Mouse (Mus musculus) MEL (cell line): ENCODE measurements around the gene Eps15. TPM values are rescaled to one million over a fixed set of nuclear protein-coding genes. Genes with fewer than 3 reads are reported as not detected.

Source experiments
- DNase-seq: peaks from one replicate; pipeline ENCODE4 v3.0.0; 2011; ENCODE audit warnings: low read depth, low spot score
- H3K27ac ChIP-seq: 2 replicates; pipeline ENCODE4 v1.5.1; 2012; ENCODE audit warnings: low read depth, mild to moderate bottlenecking, control low read depth, low read length, moderate library complexity; ENCODE audit not compliant: control insufficient read depth
- H3K27me3 ChIP-seq, 2 experiments: fragments of 150-350 bp in 1 of 2; sonication (generic) in 1 of 2; 2 replicates each; pipeline ENCODE4 v1.6.1; 2012; ENCODE audit warnings: low read length in 2 of 2, mild to moderate bottlenecking in 2 of 2, improper control_type of control experiment in 1 of 2, moderate library complexity in 1 of 2; ENCODE audit not compliant: insufficient read depth in 2 of 2, control insufficient read depth in 1 of 2
- H3K36me3 ChIP-seq, 2 experiments: 2 replicates each; pipeline ENCODE4 v1.6.1; 2012 to 2014; ENCODE audit warnings: low read length in 2 of 2, improper control_type of control experiment in 1 of 2, inconsistent platforms in 1 of 2, mild to moderate bottlenecking in 1 of 2; ENCODE audit not compliant: insufficient read depth in 2 of 2, control insufficient read depth in 1 of 2
- H3K4me1 ChIP-seq, 2 experiments: fragments of 150-350 bp in 1 of 2; sonication (generic) in 1 of 2; 2 replicates each; pipeline ENCODE4 v1.6.1; 2012; ENCODE audit warnings: low read length in 2 of 2, improper control_type of control experiment in 1 of 2, mild to moderate bottlenecking in 1 of 2; ENCODE audit not compliant: insufficient read depth in 2 of 2, control insufficient read depth in 1 of 2
- H3K4me3 ChIP-seq, 2 experiments: fragments of 150-350 bp in 1 of 2; sonication (generic) in 1 of 2; 2 replicates each; pipeline ENCODE4 v1.5.1; 2012; ENCODE audit warnings: low read depth in 2 of 2, low read length in 2 of 2, mild to moderate bottlenecking in 2 of 2, moderate library complexity in 2 of 2, control low read depth in 1 of 2, improper control_type of control experiment in 1 of 2; ENCODE audit not compliant: control insufficient read depth in 1 of 2, insufficient read depth in 1 of 2
- H3K79me2 ChIP-seq: 2 replicates; pipeline ENCODE4 v1.6.1; 2012; ENCODE audit warnings: mild to moderate bottlenecking, low read length, moderate library complexity; ENCODE audit not compliant: control insufficient read depth, poor library complexity, insufficient read depth
- H3K9ac ChIP-seq: 2 replicates; pipeline ENCODE4 v1.6.1; 2012; ENCODE audit warnings: low read depth, mild to moderate bottlenecking, control low read depth, low read length, moderate library complexity; ENCODE audit not compliant: control insufficient read depth, poor library complexity, severe bottlenecking
- H3K9me3 ChIP-seq: fragments of 150-350 bp; sonication (generic); replicated peaks from 2 replicates; pipeline ENCODE4 v1.6.1; 2012; ENCODE audit warnings: mild to moderate bottlenecking, low read length, improper control_type of control experiment, moderate library complexity; ENCODE audit not compliant: insufficient read depth
- CHD2 ChIP-seq: IDR thresholded peaks from 2 replicates; pipeline ENCODE4 v1.6.1; 2011; ENCODE audit warnings: low read length, improper control_type of control experiment
- E2F4 ChIP-seq: IDR thresholded peaks from 2 replicates; pipeline ENCODE4 v1.6.1; 2011; ENCODE audit warnings: low read depth, low read length, improper control_type of control experiment, borderline replicate concordance
- ELF1 ChIP-seq: IDR thresholded peaks from 2 replicates; pipeline ENCODE4 v1.6.1; 2014; ENCODE audit warnings: low read depth, mild to moderate bottlenecking, inconsistent platforms, low read length, improper control_type of control experiment, moderate library complexity
- EP300 ChIP-seq, 2 experiments: IDR thresholded peaks; 2 replicates each; pipeline ENCODE4 v1.6.1; 2011; ENCODE audit warnings: improper control_type of control experiment in 2 of 2, low read length in 2 of 2, low read depth in 1 of 2, mild to moderate bottlenecking in 1 of 2
- ETS1 ChIP-seq: IDR thresholded peaks from 2 replicates; pipeline ENCODE4 v1.6.1; 2012; ENCODE audit warnings: low read depth, mild to moderate bottlenecking, inconsistent platforms, low read length, improper control_type of control experiment, moderate library complexity
- GABPA ChIP-seq: IDR thresholded peaks from 2 replicates; pipeline ENCODE4 v1.6.1; 2012; ENCODE audit warnings: low read depth, mild to moderate bottlenecking, inconsistent platforms, low read length, improper control_type of control experiment, moderate library complexity
- HCFC1 ChIP-seq: IDR thresholded peaks from 2 replicates; pipeline ENCODE4 v1.6.1; 2012; ENCODE audit warnings: low read depth, mild to moderate bottlenecking, inconsistent platforms, low read length, improper control_type of control experiment, moderate library complexity
- JUND ChIP-seq: IDR thresholded peaks from 2 replicates; pipeline ENCODE4 v1.6.1; 2011; ENCODE audit warnings: low read depth, mild to moderate bottlenecking, improper control_type of control experiment, low read length
- MAZ ChIP-seq: IDR thresholded peaks from 2 replicates; pipeline ENCODE4 v1.6.1; 2012; ENCODE audit warnings: low read depth, mild to moderate bottlenecking, inconsistent platforms, low read length, improper control_type of control experiment
- MEF2A ChIP-seq: IDR thresholded peaks from 2 replicates; pipeline ENCODE4 v1.6.1; 2014; ENCODE audit warnings: low read depth, mild to moderate bottlenecking, inconsistent platforms, low read length, improper control_type of control experiment; ENCODE audit not compliant: poor library complexity, insufficient replicate concordance, severe bottlenecking; ENCODE audit errors: extremely low read depth
- MYC ChIP-seq: IDR thresholded peaks from 2 replicates; pipeline ENCODE4 v1.6.1; 2011; ENCODE audit warnings: low read depth, mild to moderate bottlenecking, low read length, improper control_type of control experiment, moderate library complexity
- NRF1 ChIP-seq: IDR thresholded peaks from 2 replicates; pipeline ENCODE4 v1.6.1; 2014; ENCODE audit warnings: low read depth, mild to moderate bottlenecking, inconsistent platforms, low read length, improper control_type of control experiment, moderate library complexity; ENCODE audit not compliant: poor library complexity, insufficient read depth, severe bottlenecking
- RAD21 ChIP-seq: IDR thresholded peaks from 2 replicates; pipeline ENCODE4 v1.6.1; 2011; ENCODE audit warnings: mild to moderate bottlenecking, low read depth, low read length, improper control_type of control experiment
- RCOR1 ChIP-seq: IDR thresholded peaks from 2 replicates; pipeline ENCODE4 v1.6.1; 2012; ENCODE audit warnings: low read depth, mild to moderate bottlenecking, inconsistent platforms, low read length, improper control_type of control experiment
- SMC3 ChIP-seq: IDR thresholded peaks from 2 replicates; pipeline ENCODE4 v1.6.1; 2011; ENCODE audit warnings: low read depth, low read length, improper control_type of control experiment
- TAL1 ChIP-seq: IDR thresholded peaks from 2 replicates; pipeline ENCODE4 v1.6.1; 2012; ENCODE audit warnings: mild to moderate bottlenecking, inconsistent platforms, low read length, moderate library complexity, mixed read lengths
- UBTF ChIP-seq: IDR thresholded peaks from 2 replicates; pipeline ENCODE4 v1.6.1; 2012; ENCODE audit warnings: low read depth, mild to moderate bottlenecking, inconsistent platforms, low read length, improper control_type of control experiment, moderate library complexity, borderline replicate concordance; ENCODE audit not compliant: insufficient read depth
- ZC3H11A ChIP-seq: IDR thresholded peaks from 2 replicates; pipeline ENCODE4 v1.6.1; 2012; ENCODE audit warnings: low read depth, mild to moderate bottlenecking, inconsistent platforms, low read length, improper control_type of control experiment
- ZKSCAN1 ChIP-seq: IDR thresholded peaks from 2 replicates; pipeline ENCODE4 v1.6.1; 2012; ENCODE audit warnings: low read depth, mild to moderate bottlenecking, inconsistent platforms, low read length, improper control_type of control experiment, moderate library complexity
- ZMIZ1 ChIP-seq: IDR thresholded peaks from 2 replicates; pipeline ENCODE4 v1.6.1; 2012; ENCODE audit warnings: low read depth, mild to moderate bottlenecking, inconsistent platforms, low read length, improper control_type of control experiment, moderate library complexity
- ZNF384 ChIP-seq: IDR thresholded peaks from 2 replicates; pipeline ENCODE4 v1.6.1; 2012; ENCODE audit warnings: low read depth, mild to moderate bottlenecking, inconsistent platforms, low read length, improper control_type of control experiment
- polyA plus RNA-seq, 2 experiments: library from polyadenylated mRNA; stranded (reverse) in 1 of 2; unstranded in 1 of 2; fragments of >175 nt in 1 of 2; fragments of >200 nt in 1 of 2; gene quantifications; 2 replicates each; pipeline versions ENCODE4 v1.2.1 to v1.2.4; 2012; ENCODE audit warnings: low replicate concordance in 2 of 2, low read depth in 1 of 2; ENCODE audit not compliant: insufficient read length in 2 of 2, insufficient read depth in 1 of 2, missing spikeins in 1 of 2
- total RNA-seq: library from RNA; depleted of rRNA; stranded (reverse); fragments of 300-350 nt; gene quantifications from 2 replicates; pipeline ENCODE4 v1.2.3, GENCODE M21; 2012

Eps15 gene
- total and polyA plus RNA-seq, 3 experiments = 19.7 to 107 (median 53.3) TPM

DNA sequence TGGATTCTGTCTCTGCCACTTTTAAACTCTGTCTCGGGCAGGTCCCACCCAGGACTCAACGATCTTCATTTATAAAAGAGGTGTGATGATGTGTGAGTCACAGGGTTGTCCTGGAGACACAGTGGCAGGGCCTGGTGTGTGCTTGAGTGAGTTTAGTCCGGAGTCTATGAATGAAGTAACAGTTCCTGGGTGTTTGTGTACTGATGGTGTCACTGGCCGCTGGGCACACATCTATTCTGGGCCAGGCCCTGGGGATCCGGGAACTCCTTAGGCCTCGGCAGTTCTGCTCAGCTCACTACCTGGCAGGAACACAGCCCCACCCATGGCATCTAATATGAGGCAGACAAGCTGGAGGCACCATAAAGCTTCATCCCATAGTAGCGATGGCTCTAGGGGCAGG is 141.5 kb downstream of the Eps15 start:
- H3K9ac ChIP-seq = no peak overlapping the region
- DNase-seq = no peak
- no peaks in the 10 kb centered on the region; a peak in 1 of 4 replicates for H3K36me3 ChIP-seq

DNA sequence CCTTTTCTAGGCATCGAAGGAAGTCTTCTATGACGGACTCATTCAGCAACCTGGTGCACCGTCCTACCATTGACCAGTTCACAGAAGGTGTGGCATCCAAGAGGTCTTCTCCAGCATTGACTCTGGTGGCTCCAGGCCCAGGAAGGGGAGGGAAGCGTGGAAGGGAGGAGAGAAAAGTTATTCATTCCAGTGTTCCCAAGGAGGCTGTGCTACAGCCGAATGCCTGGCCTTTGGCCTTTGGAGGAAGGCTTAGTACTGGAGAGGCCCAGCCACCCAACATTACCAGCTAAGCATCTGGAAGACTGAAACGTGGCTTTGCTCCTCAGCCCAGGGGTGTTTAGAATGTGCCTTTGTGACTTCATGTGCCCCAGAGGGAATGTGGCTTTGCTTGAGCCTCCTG is 142.4 kb downstream of the Eps15 start:
- Histone ChIP-seq H3K4me3 (no peak overlapping the region), H3K27ac (no peak overlapping the region), H3K27me3 (no peaks in the 10 kb centered on the region), H3K36me3 (no peaks in the 10 kb centered on the region; a peak in 1 of 4 replicates), H3K79me2 (no peaks in the 10 kb centered on the region), H3K9ac (no peak overlapping the region), H3K4me1 (peaks cover 0 to 9% of the 10 kb centered on the region in 2 experiments; a peak in 1 of 4 replicates), H3K9me3 (no peaks in the 10 kb centered on the region)
- no peak for TF ChIP-seq JUND
- no peak for DNase-seq

More for the DNA sequence above, 141.5 kb downstream of the Eps15 start:
- no peaks in the 10 kb centered on the region for H3K79me2 ChIP-seq
- peaks cover 0 to 9% of the 10 kb centered on the region in 2 experiments; a peak in 1 of 4 replicates for H3K4me1 ChIP-seq
- no peak overlapping the region for H3K27ac ChIP-seq
- no peak overlapping the region for H3K4me3 ChIP-seq
- TF ChIP-seq ZC3H11A (no peak), RAD21 (no peak), ELF1 (no peak), HCFC1 (no peak), TAL1 (no peak), GABPA (no peak), UBTF (no peak), SMC3 (no peak), CHD2 (no peak), ETS1 (no peak), MYC (no peak), RCOR1 (no peak), EP300 (IDR thresholded peaks at IDR 0.05; ENCODE audit: low read depth in 1 of 2, low read length in 2 of 2) (no peak), ZNF384 (no peak), ZMIZ1 (no peak), MAZ (no peak), E2F4 (no peak), MEF2A (no peak), ZKSCAN1 (no peak), NRF1 (no peak)
- H3K27me3 ChIP-seq = no peaks in the 10 kb centered on the region
- H3K9me3 ChIP-seq = no peaks in the 10 kb centered on the region
